ENCODE assay signal across 23 mouse cellular contexts in genomic region chr1:128543137-128543536, GRCm38 (mm10). TPM values are rescaled to one million over a fixed set of nuclear protein-coding genes. Genes with fewer than 3 reads are reported as not detected.
A peak's percentile ranks its signal among the peaks of the same experiment; 100 is the strongest.
DNase-seq lines count a peak whose midpoint lies in the region; ATAC-seq and TF ChIP-seq lines count a peak whose summit lies in the region.
"Had no signal": no experiment of that assay in that cellular context is flagged by ENCODE, and none has a peak within 500 bp of the region (broad histone marks: within the 10 kb centered on the region; RNA-seq: fewer than 3 reads in every experiment).

No protein-coding gene starts in this region.

- no peaks in the 10 kb centered on the region for H3K36me3 ChIP-seq in testis, adult 2 months (ENCODE audit: control insufficient read depth, insufficient read depth, low read length)
- no peaks in the 10 kb centered on the region for H3K36me3 ChIP-seq in intestine, postnatal 0 days (ENCODE audit: control insufficient read depth, insufficient read depth)
- H3K36me3 ChIP-seq in forebrain, embryonic 14.5 days (ENCODE audit: control insufficient read depth, insufficient read depth, low read length) = no peaks in the 10 kb centered on the region
- H3K36me3 ChIP-seq: embryonic facial prominence, embryonic 10.5 days; embryonic facial prominence, embryonic 12.5 days; G1E had no signal

- H3K4me2 ChIP-seq in intestine, postnatal 0 days (replicated peaks; ENCODE audit: low read depth) = no peak overlapping the region
- H3K4me2 ChIP-seq in forebrain, embryonic 14.5 days (ENCODE audit: low read length) = no peak overlapping the region
- H3K4me2 ChIP-seq: embryonic facial prominence, embryonic 12.5 days; forebrain, embryonic 13.5 days had no signal

- TF ChIP-seq POLR2A in testis, adult 2 months (IDR thresholded peaks at IDR 0.05; ENCODE audit: control insufficient read depth, low read depth, low read length) = no peak

- H3K4me1 ChIP-seq in testis, adult 2 months (ENCODE audit: control insufficient read depth, insufficient read depth, low read length) = no peaks in the 10 kb centered on the region
- H3K4me1 ChIP-seq in intestine, postnatal 0 days (replicated peaks; ENCODE audit: control insufficient read depth, insufficient read depth, low read length) = no peaks in the 10 kb centered on the region
- H3K4me1 ChIP-seq in forebrain, embryonic 14.5 days (ENCODE audit: control insufficient read depth, insufficient read depth, low read length) = peaks cover 9% of the 10 kb centered on the region; the same call in 1 of the 2 replicates
- H3K4me1 ChIP-seq: embryonic facial prominence, embryonic 12.5 days had no signal

- H3K9ac ChIP-seq in intestine, postnatal 0 days (ENCODE audit: low read depth, low read length) = no peak overlapping the region
- no peak overlapping the region for H3K9ac ChIP-seq in forebrain, embryonic 14.5 days (ENCODE audit: low read length)
- H3K9ac ChIP-seq: embryonic facial prominence, embryonic 12.5 days; forebrain, embryonic 13.5 days had no signal

- ATAC-seq in erythroid progenitor cell, adult 5-6 weeks (replicated peaks; ENCODE audit: low FRiP score, poor library complexity, severe bottlenecking) = peak; percentile 76
- 0 out of 2 replicates have a peak, but pooled peaks have one; percentile 38 for ATAC-seq in megakaryocyte-erythroid progenitor cell, adult 5-6 weeks (replicated peaks; ENCODE audit: low FRiP score, low TSS enrichment, poor library complexity, severe bottlenecking)
- no peak for ATAC-seq in intestine, postnatal 0 days
- no peak for ATAC-seq in forebrain, embryonic 14.5 days
- ATAC-seq: activated CD4-positive, CD25-positive, alpha-beta regulatory T cell, adult 4 months; forebrain, embryonic 13.5 days; forebrain, embryonic 16.5 days; Patski had no signal

- DNase-seq in testis, postnatal 10 days (ENCODE audit: low spot score) = no peak
- no peak for DNase-seq in forebrain, embryonic 14.5 days (ENCODE audit: low spot score)
- DNase-seq: adrenal gland, adult 8-10 months; adrenal gland, postnatal 14 days; adrenal gland, postnatal 36 days; cerebellum, adult 11-12 months; cerebellum, adult 2 months; cerebellum, adult 9-10 months; cerebellum, postnatal 10 days; cerebellum, postnatal 25 days had no signal

- H3K27ac ChIP-seq in testis, adult 2 months (ENCODE audit: control insufficient read depth, insufficient read depth, low read depth, low read length) = no peak overlapping the region
- no peak overlapping the region for H3K27ac ChIP-seq in intestine, postnatal 0 days (ENCODE audit: low read depth, low read length)
- H3K27ac ChIP-seq in forebrain, embryonic 14.5 days (ENCODE audit: low read depth, low read length) = no peak overlapping the region
- H3K27ac ChIP-seq: embryonic facial prominence, embryonic 10.5 days; embryonic facial prominence, embryonic 12.5 days; forebrain, embryonic 13.5 days had no signal

- 89% methylated on average over 2 of the region's 2 CpGs for WGBS in intestine, postnatal 0 days
- 75% methylated on average over 2 of the region's 2 CpGs for whole genome bisulfite sequencing in forebrain, embryonic 14.5 days

- no peak for TF ChIP-seq CTCF in testis, adult 2 months (IDR thresholded peaks at IDR 0.05; ENCODE audit: control insufficient read depth, insufficient read depth, insufficient replicate concordance, low read depth, low read length)
- TF ChIP-seq CTCF in intestine, postnatal 0 days (IDR thresholded peaks at IDR 0.05; ENCODE audit: low read depth) = no peak

- H3K4me3 ChIP-seq in testis, adult 2 months (ENCODE audit: control insufficient read depth, low read depth, low read length) = peak overlapping the region; percentile 53
- no peak overlapping the region for H3K4me3 ChIP-seq in intestine, postnatal 0 days (ENCODE audit: low read depth, low read length)
- H3K4me3 ChIP-seq in forebrain, embryonic 14.5 days (ENCODE audit: low read depth, low read length) = no peak overlapping the region
- H3K4me3 ChIP-seq: embryonic facial prominence, embryonic 10.5 days; embryonic facial prominence, embryonic 12.5 days; erythroblast, embryonic 14.5 days; forebrain, embryonic 13.5 days had no signal

- no peaks in the 10 kb centered on the region for H3K27me3 ChIP-seq in testis, adult 2 months (ENCODE audit: control insufficient read depth, insufficient read depth, low read length)
- H3K27me3 ChIP-seq in intestine, postnatal 0 days (replicated peaks; ENCODE audit: control insufficient read depth, insufficient read depth, low read length) = no peaks in the 10 kb centered on the region
- H3K27me3 ChIP-seq in forebrain, embryonic 14.5 days (replicated peaks; ENCODE audit: control insufficient read depth, insufficient read depth, low read length) = no peaks in the 10 kb centered on the region
- H3K27me3 ChIP-seq: CH12.LX; embryonic facial prominence, embryonic 12.5 days; forebrain, embryonic 13.5 days; Patski had no signal

- H3K9me3 ChIP-seq in intestine, postnatal 0 days (ENCODE audit: control insufficient read depth) = no peaks in the 10 kb centered on the region
- no peaks in the 10 kb centered on the region for H3K9me3 ChIP-seq in forebrain, embryonic 14.5 days (replicated peaks; ENCODE audit: control insufficient read depth, low read length)
- H3K9me3 ChIP-seq: embryonic facial prominence, embryonic 10.5 days; embryonic facial prominence, embryonic 12.5 days; forebrain, embryonic 13.5 days; G1E had no signal

RNA-seq across cellular contexts. Expression of gene Cxcr4, which starts 49.0 kb away (rescaled TPM):
- 8.7 and 11.1 TPM in 2 replicates for polyA plus RNA-seq in testis, adult 2 months (2012; rRNA removed)
- total RNA-seq in erythroid progenitor cell, adult 5-6 weeks (2015; ENCODE audit: low replicate concordance) = 390 and 435 TPM in 2 replicates
- 236 and 385 TPM in 2 replicates for total RNA-seq in erythroid progenitor cell, adult 5-6 weeks (2017; ENCODE audit: low replicate concordance)
- total RNA-seq in megakaryocyte-erythroid progenitor cell, adult 5-6 weeks (2014; fragmentation: Nextera tagmentation) = 29.9 and 35.0 TPM in 2 replicates
- total RNA-seq in megakaryocyte-erythroid progenitor cell, adult 5-6 weeks (2017) = 22.7 and 29.0 TPM in 2 replicates
- polyA plus RNA-seq in intestine, postnatal 0 days (2015; fragmentation: Nextera tagmentation; extraction: Ambion mirVana) = 1.3 TPM in 2 replicates
- 13.5 and 13.8 TPM in 2 replicates for polyA plus RNA-seq in forebrain, embryonic 14.5 days (2014; fragmentation: Nextera tagmentation; extraction: Ambion mirVana)
- polyA plus RNA-seq: erythroblast, embryonic 14.5 days; G1E had no signal

Comparison
In these comparisons a context has a peak if more than half of its experiments do, and no peak if none do; other contexts are left out.
1. ATAC-seq: peak in erythroid progenitor cell, adult 5-6 weeks (single experiment) and megakaryocyte-erythroid progenitor cell, adult 5-6 weeks (single experiment); none in intestine, postnatal 0 days (single experiment) and forebrain, embryonic 14.5 days (single experiment).